Mouse (Mus musculus) limb, embryonic 14.5 days (tissue): ENCODE results near the gene Jade2. TPM values are rescaled to one million over a fixed set of nuclear protein-coding genes. Genes with fewer than 3 reads are reported as not detected.

Experiments used
- ATAC-seq: fragments of 200-750 bp; cut with Nextera tagmentation; 2 replicates; pipeline ENCODE4 v1.8.0; 2017; ENCODE audit warnings: low read depth, moderate number of reproducible peaks, moderate TSS enrichment; ENCODE audit not compliant: low FRiP score
- DNase-seq: peaks from one replicate; pipeline ENCODE4 v3.0.0-alpha.2; 2015; ENCODE audit warnings: low spot score
- H3K27ac ChIP-seq: fragments of 300-500 bp; sonication (generic); replicated peaks from 2 replicates; pipeline ENCODE4 v1.5.1; 2014; ENCODE audit warnings: low read depth, mild to moderate bottlenecking, low read length, moderate library complexity, mixed read lengths
- H3K27me3 ChIP-seq: fragments of 300-500 bp; sonication (generic); 2 replicates; pipeline ENCODE4 v1.6.1; 2014; ENCODE audit warnings: low read length, mixed read lengths; ENCODE audit not compliant: control insufficient read depth, insufficient read depth
- H3K36me3 ChIP-seq: fragments of 300-500 bp; sonication (generic); 2 replicates; pipeline ENCODE4 v1.6.1; 2014; ENCODE audit warnings: mild to moderate bottlenecking, low read length, moderate library complexity, mixed read lengths; ENCODE audit not compliant: control insufficient read depth, insufficient read depth
- H3K4me1 ChIP-seq: fragments of 300-500 bp; sonication (generic); 2 replicates; pipeline ENCODE4 v1.6.1; 2014; ENCODE audit warnings: antibody characterized with exemption, low read length, mixed read lengths; ENCODE audit not compliant: control insufficient read depth, insufficient read depth
- H3K4me2 ChIP-seq: fragments of 300-500 bp; sonication (generic); replicated peaks from 2 replicates; pipeline ENCODE4 v1.6.1; 2014; ENCODE audit warnings: low read depth, mild to moderate bottlenecking, low read length, moderate library complexity; ENCODE audit not compliant: severe bottlenecking
- H3K4me3 ChIP-seq: fragments of 300-500 bp; sonication (generic); replicated peaks from 2 replicates; pipeline ENCODE4 v1.5.1; 2014; ENCODE audit warnings: low read length
- H3K9ac ChIP-seq: fragments of 300-500 bp; sonication (generic); 2 replicates; pipeline ENCODE4 v1.6.1; 2014; ENCODE audit warnings: mild to moderate bottlenecking, low read depth, low read length, moderate library complexity; ENCODE audit not compliant: severe bottlenecking
- H3K9me3 ChIP-seq: fragments of 300-500 bp; sonication (generic); 2 replicates; pipeline ENCODE4 v1.6.1; 2016; ENCODE audit warnings: low read length; ENCODE audit not compliant: control insufficient read depth
- POLR2A ChIP-seq: fragments of 200-500 bp; IDR thresholded peaks from 2 replicates; pipeline ENCODE4 v1.8.0; 2012; ENCODE audit warnings: inconsistent platforms, mild to moderate bottlenecking, moderate library complexity, borderline replicate concordance; ENCODE audit not compliant: insufficient read depth, insufficient read length; ENCODE audit errors: extremely low read depth
- WGBS: fragments of 180-500 bp; shearing (Covaris S2); extraction: QIAGEN DNeasy Blood & Tissue Kit; methylation state at CpG from one replicate; pipeline ENCODE4 v1.1.7; 2014; 5-methylcytosine and 5-hydroxymethylcytosine counted together
- polyA plus RNA-seq, 2 experiments: library from polyadenylated mRNA; depleted of rRNA in 1 of 2; stranded (reverse) in 1 of 2; unstranded in 1 of 2; fragments of >200 nt; fragmentation: Nextera tagmentation in 1 of 2; extraction: Ambion mirVana in 1 of 2; gene quantifications; 2 replicates each; pipeline versions ENCODE4 v1.2.1 to v1.2.3; 2012 to 2014

Jade2 gene
- polyA plus RNA-seq, 2 experiments: 1.7 to 5.2 TPM

- ATAC-seq (no peak), DNase-seq (no peak)
- Histone ChIP-seq H3K36me3 (no peaks in the 10 kb centered on the region; the same call in 1 of the 2 replicates), H3K4me1 (peaks cover 22% of the 10 kb centered on the region), H3K4me2 (0 out of 2 replicates have a peak overlapping the region, but pooled peaks have one; percentile 1), H3K9ac (no peak overlapping the region), H3K27ac (0 out of 2 replicates have a peak overlapping the region, but pooled peaks have one; percentile 41), H3K27me3 (no peaks in the 10 kb centered on the region), H3K4me3 (no peak overlapping the region), H3K9me3 (no peaks in the 10 kb centered on the region)
- WGBS: 52% methylated on average over 5 of the region's 5 CpGs
- TF ChIP-seq POLR2A: no peak
Observed at GRCm38 (mm10) chr11:51852595-51852994, 4.9 kb downstream of the Jade2 start.

DNA sequence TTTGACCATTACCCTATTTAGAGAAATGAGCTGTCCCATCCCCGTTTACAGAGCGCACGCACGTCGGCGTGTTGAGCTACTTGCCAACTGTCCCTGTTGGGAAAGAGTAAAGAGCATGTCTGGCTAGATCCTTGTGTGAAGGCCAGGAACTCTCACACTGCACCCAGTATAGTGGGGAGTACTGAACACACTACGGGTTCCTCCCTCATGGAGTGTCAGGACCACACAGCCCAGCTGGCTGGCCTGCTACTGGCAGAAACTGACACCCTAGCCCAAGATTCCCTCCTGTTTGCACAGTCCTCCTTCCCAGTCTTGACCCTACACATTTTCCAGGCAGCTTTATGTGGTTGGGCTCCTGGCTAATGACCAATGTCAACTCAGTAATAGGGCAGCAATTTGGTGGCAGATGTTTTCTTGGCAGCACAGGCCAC lies 5.3 kb downstream of the Jade2 start:
- H3K9me3 ChIP-seq: no peaks in the 10 kb centered on the region
- WGBS: 69% methylated on average over 7 of the region's 7 CpGs
- H3K4me1 ChIP-seq: peaks cover 22% of the 10 kb centered on the region
- ATAC-seq: no peak; the same call in 1 of the 2 replicates
- DNase-seq: peak; percentile 65
- no peak overlapping the region for H3K9ac ChIP-seq
- H3K4me2 ChIP-seq: 0 out of 2 replicates have a peak overlapping the region, but pooled peaks have one; percentile 1
- no peak overlapping the region for H3K4me3 ChIP-seq
- no peaks in the 10 kb centered on the region; the same call in 1 of the 2 replicates for H3K36me3 ChIP-seq
- H3K27me3 ChIP-seq: no peaks in the 10 kb centered on the region
- TF ChIP-seq POLR2A: no peak
- 0 out of 2 replicates have a peak overlapping the region, but pooled peaks have one; percentile 6 for H3K27ac ChIP-seq

DNA sequence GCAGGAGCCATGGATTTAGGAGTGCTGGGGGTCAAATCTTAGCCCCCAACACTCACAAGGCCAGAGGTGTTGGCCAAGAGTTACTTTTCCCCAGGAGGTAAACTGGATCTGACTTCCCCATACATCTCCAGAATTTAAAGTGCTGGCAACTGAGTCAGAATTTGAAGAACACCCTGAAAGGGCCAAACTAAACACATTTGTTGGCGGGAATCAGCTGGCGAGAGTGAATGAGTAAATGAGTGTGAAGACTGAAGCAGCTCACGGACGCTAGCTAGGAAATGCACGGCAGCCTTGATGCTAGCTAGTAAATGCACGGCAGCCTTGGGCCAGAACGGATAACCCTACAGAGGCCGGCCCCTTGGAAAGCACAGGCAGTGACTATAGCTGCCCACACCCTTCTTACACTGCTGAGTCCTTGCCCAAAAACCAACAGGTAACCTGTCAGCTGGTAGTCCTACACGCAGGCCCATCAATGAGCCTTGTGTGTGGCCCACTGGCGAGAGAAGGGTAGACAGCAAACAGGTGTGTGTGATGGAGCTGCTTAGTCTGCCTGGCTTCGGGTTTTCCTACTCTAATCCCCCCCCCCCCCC lies 6.6 kb downstream of the Jade2 start:
- no peak for TF ChIP-seq POLR2A
- H3K9ac ChIP-seq: no peak overlapping the region
- H3K4me3 ChIP-seq: no peak overlapping the region
- no peaks in the 10 kb centered on the region for H3K27me3 ChIP-seq
- ATAC-seq (no peak), DNase-seq (peak; percentile 11)
- no peaks in the 10 kb centered on the region for H3K9me3 ChIP-seq
- H3K27ac ChIP-seq: no peak overlapping the region
- WGBS: 75% methylated on average over 11 of the region's 11 CpGs
- no peaks in the 10 kb centered on the region; the same call in 1 of the 2 replicates for H3K36me3 ChIP-seq
- peaks cover 22% of the 10 kb centered on the region for H3K4me1 ChIP-seq
- no peak overlapping the region for H3K4me2 ChIP-seq

- Histone ChIP-seq H3K4me2 (no peak overlapping the region), H3K27me3 (no peaks in the 10 kb centered on the region), H3K9ac (no peak overlapping the region), H3K4me1 (peaks cover 11% of the 10 kb centered on the region), H3K4me3 (no peak overlapping the region), H3K9me3 (no peaks in the 10 kb centered on the region), H3K27ac (no peak overlapping the region), H3K36me3 (no peaks in the 10 kb centered on the region; the same call in 1 of the 2 replicates)
- 82% methylated on average over 3 of the region's 3 CpGs for WGBS
- DNase-seq (no peak), ATAC-seq (no peak)
- no peak for TF ChIP-seq POLR2A
Observed at GRCm38 (mm10) chr11:51848324-51848723, 9.1 kb downstream of the Jade2 start.

GRCm38 (mm10) chr11:51847902-51848301 lies 9.6 kb downstream of the Jade2 start:
- no peak overlapping the region for H3K9ac ChIP-seq
- no peak overlapping the region for H3K27ac ChIP-seq
- peaks cover 6% of the 10 kb centered on the region for H3K4me1 ChIP-seq
- no peaks in the 10 kb centered on the region for H3K9me3 ChIP-seq
- TF ChIP-seq POLR2A: no peak
- 75% methylated on average over 1 of the region's 1 CpGs for whole genome bisulfite sequencing
- no peaks in the 10 kb centered on the region; the same call in 1 of the 2 replicates for H3K36me3 ChIP-seq
- ATAC-seq (no peak), DNase-seq (no peak)
- H3K4me2 ChIP-seq: no peak overlapping the region
- H3K27me3 ChIP-seq: no peaks in the 10 kb centered on the region
- H3K4me3 ChIP-seq: no peak overlapping the region
